Mouse (Mus musculus): Measurements from ENCODE around the gene Ighmbp2. TPM values are rescaled to one million over a fixed set of nuclear protein-coding genes. Genes with fewer than 3 reads are reported as not detected.
"Not testable (repeated sequence)": the region's sequence is repeated elsewhere in the genome, so short reads cannot be mapped to it uniquely, and the experiment has no call there.

Gene Ighmbp2
- total RNA-seq, 1 experiment from 2014 or later = 6.3 TPM

DNA sequence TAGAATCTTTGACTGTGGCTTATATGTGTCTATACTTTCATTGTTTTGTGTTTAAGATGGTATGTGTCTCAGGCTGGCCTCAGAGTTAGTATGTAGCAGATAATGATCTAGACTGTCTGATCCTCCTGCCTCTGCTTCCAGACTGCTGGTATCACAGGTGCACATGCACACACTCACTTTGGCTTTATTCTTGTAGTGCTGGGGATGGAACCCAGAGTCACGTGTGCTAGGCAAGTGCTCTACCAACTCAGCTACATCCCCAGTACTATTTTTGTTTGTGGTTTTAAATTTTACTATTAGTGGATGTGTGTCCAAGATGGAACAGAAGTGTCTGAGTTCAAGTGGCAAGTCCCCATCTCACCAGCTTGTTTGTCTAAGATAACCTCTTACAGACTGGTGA, 10.2 kb upstream of the Ighmbp2 start:
- ATAC-seq (ENCODE audit: extremely low read depth, insufficient number of reproducible peaks, low FRiP score, poor library complexity, severe bottlenecking) = no peak

DNA sequence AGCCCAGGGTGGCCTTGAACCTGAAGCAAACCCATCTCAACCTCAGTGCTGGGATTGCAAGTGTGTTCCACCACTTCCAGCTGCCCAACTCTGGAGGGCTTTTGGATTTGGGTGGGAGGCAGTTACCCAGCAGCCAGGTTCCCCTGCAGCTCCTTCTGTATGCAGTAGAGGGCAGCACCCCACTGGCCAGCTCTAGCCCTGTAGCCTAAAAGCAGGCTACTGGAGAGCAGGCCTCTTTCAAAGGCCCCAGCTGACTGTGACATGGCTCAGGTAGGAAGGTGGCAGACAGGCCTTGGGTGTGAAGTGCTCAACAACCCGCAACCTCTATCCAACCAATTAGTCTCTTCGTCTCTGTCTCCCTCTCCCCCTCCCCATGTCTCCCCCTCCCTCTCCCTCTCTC, 9.2 kb upstream of the Ighmbp2 start:
- peak; percentile 70; the same call in 1 of the 2 replicates for ATAC-seq (ENCODE audit: extremely low read depth, insufficient number of reproducible peaks, low FRiP score, poor library complexity, severe bottlenecking)

DNA sequence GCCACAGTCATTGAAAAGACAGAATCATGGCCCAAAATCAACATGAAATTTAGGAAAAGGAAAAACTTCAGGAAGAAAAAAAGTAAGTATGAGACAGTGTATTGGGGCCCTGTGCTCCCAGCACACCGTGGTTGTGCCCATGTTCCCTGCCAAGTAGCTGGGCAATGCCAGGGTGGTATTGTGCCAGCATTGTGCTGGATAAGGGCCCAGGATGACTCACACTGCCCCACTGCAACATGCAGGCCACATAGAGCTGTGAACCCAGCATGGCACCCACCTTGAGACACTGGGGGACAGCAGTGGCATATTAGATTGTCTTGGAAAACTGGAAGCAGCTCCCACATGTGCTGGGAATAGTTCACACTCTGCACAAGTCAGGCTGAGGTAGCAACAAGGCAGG, 6.2 kb upstream of the Ighmbp2 start:
- no peak for ATAC-seq (ENCODE audit: extremely low read depth, insufficient number of reproducible peaks, low FRiP score, poor library complexity, severe bottlenecking)

DNA sequence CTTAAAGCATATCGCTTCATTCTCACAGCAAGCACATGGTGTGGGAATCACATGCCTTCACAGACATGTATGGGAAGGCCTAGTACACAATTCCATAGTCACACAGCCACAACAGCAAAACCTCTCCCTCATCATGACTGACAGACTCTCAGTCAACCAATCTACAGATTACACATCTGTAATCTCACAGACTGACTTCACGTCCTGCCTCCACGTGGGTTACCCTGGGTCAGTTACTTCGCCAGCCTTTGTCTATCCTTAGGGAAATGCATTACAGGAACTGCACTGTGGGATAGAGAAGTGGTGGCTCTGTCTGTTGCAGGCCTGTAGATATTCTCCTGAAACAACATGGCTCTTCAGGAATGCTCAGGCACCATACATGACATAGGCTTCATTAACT, 931 bp downstream of the Ighmbp2 start:
- ATAC-seq (ENCODE audit: extremely low read depth, insufficient number of reproducible peaks, low FRiP score, poor library complexity, severe bottlenecking) = no peak

- no peak for ATAC-seq (ENCODE audit: extremely low read depth, insufficient number of reproducible peaks, low FRiP score, poor library complexity, severe bottlenecking)
Measured at GRCm38 (mm10) chr19:3275744-3276365, 7.0 kb downstream of the Ighmbp2 start.

- ATAC-seq (ENCODE audit: extremely low read depth, insufficient number of reproducible peaks, low FRiP score, poor library complexity, severe bottlenecking) = no peak
Measured at GRCm38 (mm10) chr19:3273331-3273730, 9.5 kb downstream of the Ighmbp2 start.

GRCm38 (mm10) chr19:3271366-3271765, 11.5 kb downstream of the Ighmbp2 start:
- ATAC-seq (ENCODE audit: extremely low read depth, insufficient number of reproducible peaks, low FRiP score, poor library complexity, severe bottlenecking) = no peak

DNA sequence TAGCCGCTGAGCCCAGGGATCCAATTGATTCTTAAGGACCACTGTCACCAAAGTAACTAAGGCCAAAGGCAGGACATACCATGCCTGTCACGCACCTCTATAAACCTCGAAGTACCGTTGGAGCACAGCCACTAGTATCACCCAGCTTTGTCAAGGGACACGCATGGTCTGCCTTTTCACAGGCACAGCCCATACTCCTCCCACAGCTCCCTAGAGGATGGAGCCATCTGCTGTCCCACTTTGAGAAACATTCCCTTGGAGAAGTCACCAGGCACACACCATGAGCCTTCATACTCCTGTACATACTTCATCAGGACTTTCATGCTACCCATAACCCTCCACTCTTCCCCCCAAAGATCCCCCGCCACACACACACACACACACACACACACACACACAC, 13.0 kb downstream of the Ighmbp2 start:
- ATAC-seq (ENCODE audit: extremely low read depth, insufficient number of reproducible peaks, low FRiP score, poor library complexity, severe bottlenecking) = no peak

DNA sequence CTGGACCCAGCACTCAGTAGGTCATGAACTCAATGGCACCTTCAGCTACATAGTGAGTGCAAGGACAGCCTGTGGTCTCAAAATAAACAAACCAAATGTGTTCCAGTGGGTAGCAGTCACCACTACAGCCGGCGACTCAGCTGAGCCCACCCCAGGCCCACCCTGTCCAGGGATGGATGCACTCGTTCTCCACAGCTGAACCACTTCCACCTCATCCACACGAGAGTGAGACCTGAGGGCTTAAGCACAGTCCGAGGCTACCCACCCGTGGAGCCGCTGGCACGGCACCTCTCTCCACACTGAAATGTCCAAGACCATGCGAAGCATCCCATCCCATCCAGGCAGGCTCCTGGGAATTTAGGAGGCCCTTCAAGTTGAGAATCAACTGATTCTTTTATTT, 13.5 kb downstream of the Ighmbp2 start:
- no peak for ATAC-seq (ENCODE audit: extremely low read depth, insufficient number of reproducible peaks, low FRiP score, poor library complexity, severe bottlenecking)

- ATAC-seq (ENCODE audit: extremely low read depth, insufficient number of reproducible peaks, low FRiP score, poor library complexity, severe bottlenecking) = no peak
Measured at GRCm38 (mm10) chr19:3268218-3268980, 14.4 kb downstream of the Ighmbp2 start.

GRCm38 (mm10) chr19:3267340-3267739, 15.5 kb downstream of the Ighmbp2 start:
- ATAC-seq (ENCODE audit: extremely low read depth, insufficient number of reproducible peaks, low FRiP score, poor library complexity, severe bottlenecking) = no peak

DNA sequence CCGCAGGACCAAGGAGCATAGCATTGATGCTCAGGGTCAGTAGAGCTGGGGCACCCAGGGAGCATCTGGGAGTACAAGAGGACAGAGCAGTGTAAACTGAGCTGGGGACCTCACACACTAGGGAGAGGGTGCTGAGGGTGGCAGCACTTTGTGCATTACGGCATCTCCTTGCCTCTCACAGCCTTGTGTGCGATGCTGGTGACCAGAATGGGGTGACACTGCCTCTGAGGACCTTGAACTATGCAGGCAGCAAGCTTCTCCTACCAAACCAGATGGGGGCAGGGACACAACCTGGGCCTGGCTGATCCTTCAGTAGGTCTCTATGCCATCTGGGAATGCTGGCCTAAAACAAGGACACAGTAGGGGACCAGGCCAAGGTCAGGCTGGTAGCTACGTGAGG, 16.1 kb downstream of the Ighmbp2 start:
- ATAC-seq (ENCODE audit: extremely low read depth, insufficient number of reproducible peaks, low FRiP score, poor library complexity, severe bottlenecking) = no peak

DNA sequence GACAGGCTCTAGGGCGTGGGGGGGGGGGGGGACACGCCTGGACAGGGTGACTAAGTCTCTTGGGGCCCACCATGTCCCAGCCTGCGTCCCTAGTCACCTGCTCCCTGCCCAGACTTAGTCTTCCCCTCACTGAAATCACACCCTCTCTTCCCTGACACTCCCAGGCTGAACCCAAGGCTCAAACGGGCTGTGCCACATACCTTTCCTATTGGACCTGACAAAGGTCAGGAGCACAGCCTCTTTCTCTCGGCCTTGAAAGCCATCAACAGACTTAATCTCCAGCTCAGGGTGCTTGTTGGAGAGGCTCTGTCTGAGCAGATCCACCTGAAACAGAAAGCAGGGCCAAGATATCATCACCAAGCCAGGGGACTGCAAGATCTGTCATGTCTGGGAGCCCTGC, 16.7 kb downstream of the Ighmbp2 start:
- ATAC-seq (ENCODE audit: extremely low read depth, insufficient number of reproducible peaks, low FRiP score, poor library complexity, severe bottlenecking) = no peak

GRCm38 (mm10) chr19:3265180-3265579, 17.6 kb downstream of the Ighmbp2 start:
- no peak for ATAC-seq (ENCODE audit: extremely low read depth, insufficient number of reproducible peaks, low FRiP score, poor library complexity, severe bottlenecking)

- ATAC-seq (ENCODE audit: extremely low read depth, insufficient number of reproducible peaks, low FRiP score, poor library complexity, severe bottlenecking) = no peak
Measured at GRCm38 (mm10) chr19:3264348-3264747, 18.5 kb downstream of the Ighmbp2 start.

- ATAC-seq (ENCODE audit: extremely low read depth, insufficient number of reproducible peaks, low FRiP score, poor library complexity, severe bottlenecking) = no peak
Measured at GRCm38 (mm10) chr19:3261764-3262525, 20.9 kb downstream of the Ighmbp2 start.

- no peak for ATAC-seq (ENCODE audit: extremely low read depth, insufficient number of reproducible peaks, low FRiP score, poor library complexity, severe bottlenecking)
Measured at GRCm38 (mm10) chr19:3261336-3261735, 21.5 kb downstream of the Ighmbp2 start.

DNA sequence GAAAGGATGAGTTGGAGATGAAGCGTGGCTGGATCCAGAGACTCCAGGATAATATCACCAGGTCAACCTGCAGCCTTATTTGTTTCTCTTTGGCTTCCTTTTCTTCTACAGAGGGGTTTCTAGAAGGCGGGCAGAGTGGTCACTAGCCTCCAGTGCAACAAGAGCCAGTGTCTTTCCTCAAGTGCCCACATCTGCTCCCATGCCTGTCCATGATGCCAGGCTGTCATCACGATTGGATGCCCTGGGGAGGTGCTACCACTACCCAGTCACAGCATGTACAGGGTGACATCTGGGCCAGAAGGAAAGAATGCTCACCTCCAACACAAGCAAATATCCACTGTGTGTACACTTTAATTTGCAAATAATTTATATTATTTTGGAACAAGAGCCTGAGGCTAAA, 22.2 kb downstream of the Ighmbp2 start:
- no peak for ATAC-seq (ENCODE audit: extremely low read depth, insufficient number of reproducible peaks, low FRiP score, poor library complexity, severe bottlenecking)

DNA sequence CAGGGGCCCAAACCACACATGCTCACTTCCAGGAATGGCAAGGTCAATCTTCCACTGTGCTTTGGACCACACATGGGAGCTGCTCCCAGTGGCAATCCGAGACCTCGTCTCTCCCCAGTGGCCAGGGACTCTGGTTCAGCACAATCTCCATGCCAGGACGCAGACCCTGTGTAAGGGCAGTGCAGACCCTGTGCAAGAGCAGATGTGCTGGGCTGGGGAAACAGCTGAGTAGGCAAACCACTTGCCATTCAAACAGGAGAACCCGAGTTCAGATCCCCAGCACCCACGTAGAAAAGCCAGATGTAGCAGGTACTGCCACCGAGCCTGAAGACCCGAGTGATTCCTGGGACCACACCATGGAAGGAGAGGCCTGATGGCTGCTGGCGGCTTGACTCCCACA, 22.8 kb downstream of the Ighmbp2 start:
- ATAC-seq (ENCODE audit: extremely low read depth, insufficient number of reproducible peaks, low FRiP score, poor library complexity, severe bottlenecking) = no peak

DNA sequence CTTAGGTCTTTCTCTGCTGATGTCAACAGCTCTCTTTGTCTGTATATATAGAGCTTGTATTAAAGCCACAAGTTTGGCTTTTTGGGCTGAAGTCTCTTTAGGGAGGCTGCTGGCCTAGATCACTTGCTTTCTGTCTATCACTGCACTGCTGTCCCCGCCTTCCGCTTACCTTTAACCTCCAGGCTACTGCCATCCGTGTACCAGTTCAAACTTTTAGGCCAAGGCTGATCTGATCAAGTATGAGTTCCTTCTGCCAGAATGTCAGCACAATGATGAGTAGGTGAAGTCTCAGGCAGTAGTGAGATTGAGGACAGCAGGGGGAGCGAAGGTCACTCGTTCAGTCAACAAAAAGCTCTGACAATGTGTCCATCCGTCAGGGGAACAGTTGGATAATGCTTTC, 57.6 kb downstream of the Ighmbp2 start:
- ATAC-seq (ENCODE audit: extremely low read depth, insufficient number of reproducible peaks, low FRiP score, poor library complexity, severe bottlenecking) = not testable (repeated sequence)

All from neutrophil, adult 5-6 weeks (primary cell).